In genomic region chr1:125495320-125496083, GRCm38 (mm10) we compare ENCODE assay signal across 22 mouse cellular contexts. TPM values are rescaled to one million over a fixed set of nuclear protein-coding genes. Genes with fewer than 3 reads are reported as not detected.
DNase-seq lines count a peak whose midpoint lies in the region; ATAC-seq and TF ChIP-seq lines count a peak whose summit lies in the region.
"Had no signal": no experiment of that assay in that cellular context is flagged by ENCODE, and none has a peak within 500 bp of the region (broad histone marks: within the 10 kb centered on the region; RNA-seq: fewer than 3 reads in every experiment).

No protein-coding gene starts in this region.

- no peak overlapping the region for H3K9ac ChIP-seq in liver, embryonic 11.5 days (ENCODE audit: low read depth, low read length)
- no peak overlapping the region for H3K9ac ChIP-seq in liver, embryonic 12.5 days
- H3K9ac ChIP-seq in ES-E14 (ENCODE audit: insufficient read depth, low read depth, low read length, poor library complexity, severe bottlenecking) = no peak overlapping the region
- no peak overlapping the region for H3K9ac ChIP-seq in stomach, postnatal 0 days (ENCODE audit: low read length)
- H3K9ac ChIP-seq: embryonic facial prominence, embryonic 13.5 days; forebrain, embryonic 12.5 days; heart, embryonic 13.5 days; hindbrain, embryonic 12.5 days had no signal

- no peaks in the 10 kb centered on the region for H3K36me3 ChIP-seq in liver, embryonic 11.5 days (ENCODE audit: control insufficient read depth, insufficient read depth, low read length)
- no peaks in the 10 kb centered on the region for H3K36me3 ChIP-seq in liver, embryonic 12.5 days
- no peaks in the 10 kb centered on the region for H3K36me3 ChIP-seq in ES-E14 (ENCODE audit: control insufficient read depth, insufficient read depth, low read length, poor library complexity, severe bottlenecking)
- no peaks in the 10 kb centered on the region for H3K36me3 ChIP-seq in stomach, postnatal 0 days (ENCODE audit: control insufficient read depth, insufficient read depth, low read length)
- H3K36me3 ChIP-seq: embryonic facial prominence, embryonic 13.5 days; forebrain, embryonic 12.5 days; G1E; heart, embryonic 13.5 days; hindbrain, embryonic 12.5 days had no signal

- no peak for TF ChIP-seq CTCF in stomach, postnatal 0 days (IDR thresholded peaks at IDR 0.05; ENCODE audit: low read depth)

- WGBS in liver, embryonic 11.5 days = 87% methylated on average over 12 of the region's 13 CpGs
- WGBS in liver, embryonic 12.5 days (ENCODE audit: insufficient replicate concordance) = 73% methylated on average over 11 of the region's 13 CpGs
- 86% methylated on average over 11 of the region's 13 CpGs for WGBS in stomach, postnatal 0 days

- H3K4me1 ChIP-seq in liver, embryonic 11.5 days (replicated peaks; ENCODE audit: control insufficient read depth, insufficient read depth, low read length) = no peaks in the 10 kb centered on the region
- H3K4me1 ChIP-seq in liver, embryonic 12.5 days = no peaks in the 10 kb centered on the region
- H3K4me1 ChIP-seq in ES-E14 (ENCODE audit: control insufficient read depth in 2 of 2, insufficient read depth in 2 of 2, low read length in 2 of 2, poor library complexity in 1 of 2) = no peaks in the 10 kb centered on the region
- H3K4me1 ChIP-seq in stomach, postnatal 0 days (replicated peaks; ENCODE audit: control insufficient read depth, insufficient read depth) = no peaks in the 10 kb centered on the region
- H3K4me1 ChIP-seq: embryonic facial prominence, embryonic 13.5 days; forebrain, embryonic 12.5 days; hindbrain, embryonic 12.5 days had no signal

- intact Hi-C loops in left cerebral cortex, postnatal 10 days (cut with DNase I) = no loop called here

- no peak for DNase-seq in liver, embryonic 11.5 days (ENCODE audit: low spot score)
- no peak for DNase-seq in ES-E14 (ENCODE audit: low read depth, low spot score)
- DNase-seq in ZHBTc4 (ENCODE audit: low read depth, low spot score) = peak; percentile 33
- DNase-seq in stomach, postnatal 0 days (ENCODE audit: low spot score) = no peak
- no peak for DNase-seq in left cerebral cortex, postnatal 10 days (ENCODE audit: extremely low spot score in 1 of 2, low spot score in 2 of 2)
- DNase-seq in urinary bladder, adult 2 months (ENCODE audit: low spot score) = no peak
- DNase-seq: adrenal gland, adult 2 months; adrenal gland, postnatal 25 days; cerebellum, adult 18-20 months; cerebellum, adult 9-11 months; cerebellum, postnatal 36 days; gastrocnemius, postnatal 25 days; heart, postnatal 4 days had no signal

- in situ Hi-C loops in ES-E14 (cut with MboI; ENCODE audit: low sequenced_read_pairs in 2 of 2, unreplicated experiment in 2 of 2) = no loop called here

- no peak for TF ChIP-seq EP300 in stomach, postnatal 0 days (optimal IDR thresholded peaks at IDR 0.05)

- H3K27me3 ChIP-seq in liver, embryonic 11.5 days (replicated peaks; ENCODE audit: control insufficient read depth, insufficient read depth, low read length) = no peaks in the 10 kb centered on the region
- no peaks in the 10 kb centered on the region for H3K27me3 ChIP-seq in liver, embryonic 12.5 days (replicated peaks)
- H3K27me3 ChIP-seq in stomach, postnatal 0 days (ENCODE audit: control insufficient read depth, insufficient read depth, low read length) = no peaks in the 10 kb centered on the region
- H3K27me3 ChIP-seq: CH12.LX; embryonic facial prominence, embryonic 13.5 days; forebrain, embryonic 12.5 days; heart, embryonic 13.5 days; hindbrain, embryonic 12.5 days had no signal

- 0 out of 2 replicates have a peak, but pooled peaks have one; percentile 18 for ATAC-seq in liver, embryonic 11.5 days (replicated peaks; ENCODE audit: low FRiP score)
- ATAC-seq in liver, embryonic 12.5 days = no peak
- 0 out of 2 replicates have a peak, but pooled peaks have one; percentile 56 for ATAC-seq in stomach, postnatal 0 days (ENCODE audit: low FRiP score, low TSS enrichment)
- ATAC-seq: forebrain, embryonic 16.5 days; hindbrain, embryonic 16.5 days had no signal

- no peak overlapping the region for H3K4me3 ChIP-seq in liver, embryonic 11.5 days (ENCODE audit: low read depth, low read length)
- no peak overlapping the region for H3K4me3 ChIP-seq in liver, embryonic 12.5 days
- no peak overlapping the region for H3K4me3 ChIP-seq in ES-E14 (ENCODE audit: insufficient read depth in 1 of 2, low read depth in 1 of 2, low read length in 2 of 2, poor library complexity in 1 of 2, severe bottlenecking in 1 of 2)
- no peak overlapping the region for H3K4me3 ChIP-seq in stomach, postnatal 0 days (ENCODE audit: low read depth, low read length)
- H3K4me3 ChIP-seq: embryonic facial prominence, embryonic 13.5 days; forebrain, embryonic 12.5 days; heart, embryonic 13.5 days; hindbrain, embryonic 12.5 days had no signal

- no peak overlapping the region for H3K27ac ChIP-seq in liver, embryonic 11.5 days (ENCODE audit: low read depth, low read length)
- H3K27ac ChIP-seq in liver, embryonic 12.5 days = no peak overlapping the region
- no peak overlapping the region for H3K27ac ChIP-seq in ES-E14 (ENCODE audit: insufficient read depth, low read depth, low read length, poor library complexity, severe bottlenecking)
- H3K27ac ChIP-seq in stomach, postnatal 0 days (replicated peaks) = no peak overlapping the region
- H3K27ac ChIP-seq: embryonic facial prominence, embryonic 13.5 days; forebrain, embryonic 12.5 days; heart, embryonic 13.5 days; hindbrain, embryonic 12.5 days had no signal

- no peak overlapping the region for H3K4me2 ChIP-seq in liver, embryonic 11.5 days
- H3K4me2 ChIP-seq in liver, embryonic 12.5 days = no peak overlapping the region
- H3K4me2 ChIP-seq in stomach, postnatal 0 days (replicated peaks; ENCODE audit: low read depth) = no peak overlapping the region
- H3K4me2 ChIP-seq: embryonic facial prominence, embryonic 13.5 days; forebrain, embryonic 12.5 days; heart, embryonic 13.5 days; hindbrain, embryonic 12.5 days had no signal

- no peaks in the 10 kb centered on the region for H3K9me3 ChIP-seq in liver, embryonic 11.5 days (ENCODE audit: control insufficient read depth, low read length)
- no peaks in the 10 kb centered on the region for H3K9me3 ChIP-seq in liver, embryonic 12.5 days (replicated peaks)
- H3K9me3 ChIP-seq in ES-E14 (ENCODE audit: control insufficient read depth, insufficient read depth, low read depth, low read length) = no peaks in the 10 kb centered on the region
- H3K9me3 ChIP-seq in stomach, postnatal 0 days (ENCODE audit: control insufficient read depth, low read length) = no peaks in the 10 kb centered on the region
- H3K9me3 ChIP-seq: embryonic facial prominence, embryonic 13.5 days; forebrain, embryonic 12.5 days; hindbrain, embryonic 12.5 days had no signal

TF ChIP-seq in ES-E14, 5 proteins besides CTCF, POLR2A, EP300 and RAD21:
- no peak for TF ChIP-seq ZC3H11A (IDR thresholded peaks at IDR 0.05; ENCODE audit: borderline replicate concordance, low read depth, low read length)
- TF ChIP-seq CHD2 (IDR thresholded peaks at IDR 0.05; ENCODE audit: low read depth, low read length) = 0 out of 2 replicates have a peak, but pooled peaks have one; percentile 19

RNA-seq across cellular contexts. Expression of gene Actr3, which starts 60.0 kb away (rescaled TPM):
- polyA plus RNA-seq in liver, embryonic 11.5 days (2014; fragmentation: Nextera tagmentation; extraction: Ambion mirVana) = 245 and 281 TPM in 2 replicates
- polyA plus RNA-seq in liver, embryonic 12.5 days (2016; fragmentation: Nextera tagmentation; extraction: Ambion mirVana) = 169 and 177 TPM in 2 replicates
- 92.2 and 159 TPM in 2 replicates for total RNA-seq in ES-E14 (2012; rRNA removed)
- 245 and 251 TPM in 2 replicates for polyA plus RNA-seq in stomach, postnatal 0 days (2015; fragmentation: Nextera tagmentation; extraction: Ambion mirVana)
- 100 to 1,000 TPM; 257 to 265 TPM for total RNA-seq in left cerebral cortex, postnatal 10 days (2021)
- polyA plus RNA-seq in urinary bladder, adult 2 months (2012; rRNA removed) = 105 and 131 TPM in 2 replicates
